Comparison of ENCODE assay signal across 9 mouse cellular contexts in genomic region chr2:60939957-60940356, GRCm38 (mm10). TPM values are rescaled to one million over a fixed set of nuclear protein-coding genes. Genes with fewer than 3 reads are reported as not detected.
DNase-seq lines count a peak whose midpoint lies in the region; ATAC-seq and TF ChIP-seq lines count a peak whose summit lies in the region.
"Had no signal": no experiment of that assay in that cellular context is flagged by ENCODE, and none has a peak within 500 bp of the region (broad histone marks: within the 10 kb centered on the region; RNA-seq: fewer than 3 reads in every experiment).

No protein-coding gene starts in this region.

- WGBS in heart, adult 2 months: 13% methylated on average over 2 of the region's 2 CpGs
- 29% methylated on average over 2 of the region's 2 CpGs for WGBS in liver, adult 2 months
- WGBS in heart, embryonic 14.5 days: 47% methylated on average over 2 of the region's 2 CpGs

- no peak for DNase-seq in heart, adult 2 months
- no peak for DNase-seq in heart, postnatal 4 days
- DNase-seq in liver, adult 2 months (ENCODE audit: extremely low read depth, low read depth, low spot score): peak; percentile 48
- no peak for DNase-seq in liver
- no peak for DNase-seq in thymus, postnatal 14 days
- no peak for DNase-seq in spleen, postnatal 36 days (ENCODE audit: low spot score in 2 of 2)
- DNase-seq: retina, postnatal 1 day had no signal

- peaks cover 2% of the 10 kb centered on the region for H3K36me3 ChIP-seq in heart, adult 2 months (ENCODE audit: control insufficient read depth, insufficient read depth, low read length)
- no peaks in the 10 kb centered on the region for H3K36me3 ChIP-seq in liver, adult 2 months (ENCODE audit: control insufficient read depth, insufficient read depth, low read length)
- no peaks in the 10 kb centered on the region for H3K36me3 ChIP-seq in heart, embryonic 14.5 days (ENCODE audit: control insufficient read depth, insufficient read depth, low read length)
- peaks cover 4% of the 10 kb centered on the region for H3K36me3 ChIP-seq in myocyte (ENCODE audit: control insufficient read depth, insufficient read depth)

- TF ChIP-seq EP300 in heart, adult 2 months (IDR thresholded peaks at IDR 0.05; ENCODE audit: insufficient read depth, low read depth, low read length): no peak

- H3K27ac ChIP-seq in heart, adult 2 months: peak overlapping the region; percentile 66
- H3K27ac ChIP-seq in liver, adult 2 months (replicated peaks; ENCODE audit: insufficient read depth, low read depth, low read length): no peak overlapping the region
- peak overlapping the region; percentile 74 to 79 for H3K27ac ChIP-seq in heart, embryonic 14.5 days (replicated peaks in 1 of 2; ENCODE audit: control insufficient read depth in 1 of 2, insufficient read depth in 1 of 2, low read depth in 2 of 2, low read length in 2 of 2)

- ATAC-seq in heart, embryonic 14.5 days (ENCODE audit: insufficient number of reproducible peaks, insufficient read depth, low FRiP score, low read depth): no peak

- H3K9ac ChIP-seq in heart, adult 2 months (ENCODE audit: low read depth, low read length): no peak overlapping the region
- no peak overlapping the region for H3K9ac ChIP-seq in liver, adult 2 months (ENCODE audit: low read depth, low read length)
- H3K9ac ChIP-seq in heart, embryonic 14.5 days (ENCODE audit: low read length): peak overlapping the region; percentile 5

- intact Hi-C loops in heart, adult 2 months (cut with DNase I): no loop called here

- H3K4me2 ChIP-seq in heart, embryonic 14.5 days (ENCODE audit: low read length): peak overlapping the region; percentile 73
- H3K4me2 ChIP-seq in myocyte (ENCODE audit: low read depth): peak overlapping the region; percentile 87

- H3K4me1 ChIP-seq in heart, adult 2 months (ENCODE audit: control insufficient read depth, insufficient read depth, low read length): peaks cover 7% of the 10 kb centered on the region
- H3K4me1 ChIP-seq in liver, adult 2 months (ENCODE audit: control insufficient read depth, insufficient read depth, low read length): peaks cover 8% of the 10 kb centered on the region
- peaks cover 9 to 18% of the 10 kb centered on the region in 2 experiments for H3K4me1 ChIP-seq in heart, embryonic 14.5 days (ENCODE audit: control insufficient read depth in 2 of 2, insufficient read depth in 2 of 2, low read length in 2 of 2)

- H3ac ChIP-seq in myocyte (ENCODE audit: control insufficient read depth, insufficient read length): no peak overlapping the region

- TF ChIP-seq POLR2A in heart, adult 2 months (IDR thresholded peaks at IDR 0.05; ENCODE audit: insufficient read depth, low read depth, low read length): no peak
- no peak for TF ChIP-seq POLR2A in liver, adult 2 months (IDR thresholded peaks at IDR 0.05; ENCODE audit: extremely low read depth, insufficient read depth, low read length)
- no peak for TF ChIP-seq POLR2A in myocyte (IDR thresholded peaks at IDR 0.05; ENCODE audit: insufficient read length, low read depth)

- peaks cover 7% of the 10 kb centered on the region for H3K79me2 ChIP-seq in heart, adult 2 months (replicated peaks; ENCODE audit: control insufficient read depth, insufficient read depth, low read length)
- peaks cover 18% of the 10 kb centered on the region for H3K79me2 ChIP-seq in liver, adult 2 months (ENCODE audit: control insufficient read depth, insufficient read depth, low read length)
- peaks cover 62% of the 10 kb centered on the region for H3K79me2 ChIP-seq in myocyte (ENCODE audit: control insufficient read depth, insufficient read depth)

- TF ChIP-seq CTCF in heart, adult 2 months (IDR thresholded peaks at IDR 0.05): no peak
- no peak for TF ChIP-seq CTCF in liver, adult 2 months (IDR thresholded peaks at IDR 0.05; ENCODE audit: low read depth, low read length)

- H3K9me3 ChIP-seq in heart, embryonic 14.5 days (ENCODE audit: control insufficient read depth, low read length): no peaks in the 10 kb centered on the region

- peak overlapping the region; percentile 49 for H3K4me3 ChIP-seq in heart, adult 2 months
- no peak overlapping the region for H3K4me3 ChIP-seq in liver, adult 2 months (ENCODE audit: insufficient read depth, low read depth, low read length)
- peak overlapping the region in 1 of 2 experiments; percentile 31; a peak in 3 of 4 replicates for H3K4me3 ChIP-seq in heart, embryonic 14.5 days (ENCODE audit: control insufficient read depth in 1 of 2, insufficient read depth in 1 of 2, low read depth in 1 of 2, low read length in 2 of 2)
- H3K4me3 ChIP-seq in myocyte: peak overlapping the region; percentile 23

- H3K27me3 ChIP-seq in heart, adult 2 months (ENCODE audit: control insufficient read depth, insufficient read depth, low read length): no peaks in the 10 kb centered on the region
- H3K27me3 ChIP-seq in liver, adult 2 months (ENCODE audit: control insufficient read depth, insufficient read depth, low read length): no peaks in the 10 kb centered on the region
- H3K27me3 ChIP-seq in heart, embryonic 14.5 days (ENCODE audit: control insufficient read depth, insufficient read depth, low read length): no peaks in the 10 kb centered on the region
- no peaks in the 10 kb centered on the region for H3K27me3 ChIP-seq in myocyte (ENCODE audit: control insufficient read depth, insufficient read depth, insufficient read length)

TF ChIP-seq in myocyte, 11 proteins besides CTCF, POLR2A, EP300 and RAD21:
- TF ChIP-seq USF1 (IDR thresholded peaks at IDR 0.05; ENCODE audit: low read depth): no peak
- no peak for TF ChIP-seq E2F4 (IDR thresholded peaks at IDR 0.05; ENCODE audit: insufficient read depth)

RNA-seq across cellular contexts. Expression of gene Rbms1, which starts 23.0 kb away (rescaled TPM):
- total RNA-seq in heart, adult 2 months (2021): 10 to 100 TPM; 44.5 to 48.7 TPM
- polyA plus RNA-seq in heart, adult 2 months (2012; rRNA removed): 72.9 and 79.4 TPM in 2 replicates
- 10 to 100 TPM; 95.2 to 98.9 TPM for total RNA-seq in heart, postnatal 4 days (2021)
- 25.8 and 33.2 TPM in 2 replicates for total RNA-seq in liver, adult 2 months (2014; rRNA removed)
- polyA plus RNA-seq in liver, adult 2 months (2012; rRNA removed): 34.0 and 54.6 TPM in 2 replicates
- 79.7 and 84.8 TPM in 2 replicates for polyA plus RNA-seq in heart, embryonic 14.5 days (2014; fragmentation: Nextera tagmentation; extraction: Ambion mirVana)
- 34.8 TPM for polyA plus RNA-seq in myocyte (2012; fragmentation: generic; extraction: Trizol)
